Comparison of ENCODE assay signal across 20 mouse cellular contexts in the genomic region with DNA sequence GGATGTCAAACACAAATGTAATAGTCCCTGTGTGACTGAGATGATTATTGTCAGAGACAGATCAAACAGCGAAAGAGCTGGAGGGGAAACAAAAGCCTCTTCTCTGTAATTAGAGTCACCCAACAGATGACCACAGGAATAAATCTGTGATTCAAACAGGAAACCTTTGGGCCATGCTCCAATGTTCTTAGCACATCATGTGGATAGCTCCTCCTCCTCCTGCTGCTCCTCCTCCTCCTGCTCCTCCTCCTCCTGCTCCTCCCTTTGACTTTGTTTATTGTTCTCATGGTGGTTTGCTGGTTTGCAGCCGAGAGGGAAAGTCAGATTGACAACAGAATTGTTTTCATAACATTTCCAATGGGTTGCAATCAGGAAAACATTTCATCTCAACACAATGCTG. TPM values are rescaled to one million over a fixed set of nuclear protein-coding genes. Genes with fewer than 3 reads are reported as not detected.
DNase-seq lines count a peak whose midpoint lies in the region; ATAC-seq and TF ChIP-seq lines count a peak whose summit lies in the region.
"Had no signal": no experiment of that assay in that cellular context is flagged by ENCODE, and none has a peak within 500 bp of the region (broad histone marks: within the 10 kb centered on the region; RNA-seq: fewer than 3 reads in every experiment).

No protein-coding gene starts in this region.

- no peak overlapping the region for H3K4me2 ChIP-seq in midbrain, postnatal 0 days (ENCODE audit: low read depth, low read length, poor library complexity, severe bottlenecking)
- H3K4me2 ChIP-seq in midbrain, embryonic 16.5 days (ENCODE audit: low read length), result no peak overlapping the region
- H3K4me2 ChIP-seq: heart, embryonic 15.5 days; limb, embryonic 15.5 days; midbrain, embryonic 15.5 days; stomach, embryonic 15.5 days had no signal

- no peaks in the 10 kb centered on the region for H3K4me1 ChIP-seq in midbrain, postnatal 0 days (ENCODE audit: insufficient read depth, low read length)
- H3K4me1 ChIP-seq in midbrain, embryonic 16.5 days (ENCODE audit: control insufficient read depth, insufficient read depth, low read length), result no peaks in the 10 kb centered on the region
- H3K4me1 ChIP-seq: heart, embryonic 15.5 days; limb, embryonic 15.5 days; midbrain, embryonic 15.5 days; stomach, embryonic 15.5 days had no signal

- WGBS in midbrain, postnatal 0 days, result 41% methylated on average over 2 of the region's 2 CpGs
- WGBS in midbrain, embryonic 16.5 days, result 32% methylated on average over 2 of the region's 2 CpGs

- H3K9me3 ChIP-seq in midbrain, postnatal 0 days (ENCODE audit: low read length), result no peaks in the 10 kb centered on the region
- no peaks in the 10 kb centered on the region for H3K9me3 ChIP-seq in midbrain, embryonic 16.5 days (replicated peaks; ENCODE audit: control insufficient read depth, low read length, poor library complexity, severe bottlenecking)
- H3K9me3 ChIP-seq: heart, embryonic 15.5 days; limb, embryonic 15.5 days; midbrain, embryonic 15.5 days; stomach, embryonic 15.5 days had no signal

- no peaks in the 10 kb centered on the region for H3K27me3 ChIP-seq in midbrain, postnatal 0 days (ENCODE audit: insufficient read depth, low read length)
- H3K27me3 ChIP-seq in midbrain, embryonic 16.5 days (ENCODE audit: control insufficient read depth, insufficient read depth, low read depth, low read length), result no peaks in the 10 kb centered on the region
- H3K27me3 ChIP-seq: heart, embryonic 15.5 days; limb, embryonic 15.5 days; midbrain, embryonic 15.5 days; stomach, embryonic 15.5 days had no signal

- H3K27ac ChIP-seq in midbrain, postnatal 0 days (ENCODE audit: low read depth, low read length), result no peak overlapping the region
- H3K27ac ChIP-seq in midbrain, embryonic 16.5 days (ENCODE audit: low read length), result no peak overlapping the region
- H3K27ac ChIP-seq: heart, embryonic 15.5 days; limb, embryonic 15.5 days; midbrain, embryonic 15.5 days; stomach, embryonic 15.5 days had no signal

- DNase-seq in layer of hippocampus, adult 11-12 months (ENCODE audit: low spot score), result peak; percentile 5
- DNase-seq in layer of hippocampus, postnatal 36 days, result no peak
- DNase-seq in midbrain, postnatal 0 days (ENCODE audit: low spot score), result peak; percentile 12
- peak; percentile 12 for DNase-seq in lung, postnatal 25 days (ENCODE audit: low spot score)
- no peak for DNase-seq in adrenal gland, postnatal 36 days
- DNase-seq in thymus, postnatal 10 days (ENCODE audit: low spot score in 2 of 2), result no peak
- DNase-seq: cerebellum, postnatal 10 days; embryo, embryonic 11 days; gastrocnemius, postnatal 10 days; heart, adult 18-20 months; liver, postnatal 0 days; thymus, adult 2 months had no signal

- no peak overlapping the region for H3K4me3 ChIP-seq in midbrain, postnatal 0 days (ENCODE audit: low read depth, low read length)
- H3K4me3 ChIP-seq in midbrain, embryonic 16.5 days (ENCODE audit: low read depth, low read length), result no peak overlapping the region
- H3K4me3 ChIP-seq: heart, embryonic 15.5 days; limb, embryonic 15.5 days; midbrain, embryonic 15.5 days; stomach, embryonic 15.5 days had no signal

- ATAC-seq in midbrain, postnatal 0 days (ENCODE audit: low FRiP score), result no peak
- ATAC-seq in midbrain, embryonic 16.5 days, result no peak
- ATAC-seq: hindbrain, embryonic 16.5 days; intestine, embryonic 16.5 days; liver, postnatal 0 days; midbrain, embryonic 15.5 days had no signal

- no peak overlapping the region for H3K9ac ChIP-seq in midbrain, postnatal 0 days (replicated peaks; ENCODE audit: low read length, poor library complexity, severe bottlenecking)
- no peak overlapping the region for H3K9ac ChIP-seq in midbrain, embryonic 16.5 days (ENCODE audit: low read depth, low read length)
- H3K9ac ChIP-seq: heart, embryonic 15.5 days; limb, embryonic 15.5 days; liver, postnatal 0 days; midbrain, embryonic 15.5 days; stomach, embryonic 15.5 days had no signal

- H3K36me3 ChIP-seq in midbrain, postnatal 0 days (ENCODE audit: insufficient read depth, low read length), result no peaks in the 10 kb centered on the region
- H3K36me3 ChIP-seq in midbrain, embryonic 16.5 days (ENCODE audit: control insufficient read depth, insufficient read depth, low read length), result no peaks in the 10 kb centered on the region
- H3K36me3 ChIP-seq: heart, embryonic 15.5 days; limb, embryonic 15.5 days; midbrain, embryonic 15.5 days; stomach, embryonic 15.5 days had no signal

- TF ChIP-seq CTCF in midbrain, postnatal 0 days (IDR thresholded peaks at IDR 0.05), result no peak

RNA-seq across cellular contexts. Expression of a gene that starts 28.1 kb away (rescaled TPM):
- total RNA-seq in layer of hippocampus, postnatal 36 days (2021), result under 1 TPM; 0.27 to 0.63 TPM
- 2.4 and 4.6 TPM in 2 replicates for total RNA-seq in midbrain, postnatal 0 days (2014; rRNA removed)
- polyA plus RNA-seq in midbrain, postnatal 0 days (2015; fragmentation: Nextera tagmentation; extraction: Ambion mirVana), result 3.1 and 3.7 TPM in 2 replicates
- 1.9 and 2.3 TPM in 2 replicates for polyA plus RNA-seq in midbrain, embryonic 16.5 days (2015; fragmentation: Nextera tagmentation; extraction: Ambion mirVana)
- 1 to 10 TPM; 7.2 to 9.1 TPM for total RNA-seq in adrenal gland, postnatal 36 days (2021)
- total RNA-seq: neutrophil, adult 5-6 weeks had no signal

Comparison
In these comparisons a context has a peak if more than half of its experiments do, and no peak if none do; other contexts are left out.
1. DNase-seq: peak in layer of hippocampus, adult 11-12 months (single experiment), midbrain, postnatal 0 days (single experiment) and lung, postnatal 25 days (single experiment); none in layer of hippocampus, postnatal 36 days (0 of 2), adrenal gland, postnatal 36 days (0 of 2) and thymus, postnatal 10 days (0 of 2).